8 mouse cellular contexts compared by ENCODE assay signal in genomic region chr5:35746910-35747309, GRCm38 (mm10). TPM values are rescaled to one million over a fixed set of nuclear protein-coding genes. Genes with fewer than 3 reads are reported as not detected.
DNase-seq lines count a peak whose midpoint lies in the region; ATAC-seq and TF ChIP-seq lines count a peak whose summit lies in the region.

No protein-coding gene starts in this region.

- TF ChIP-seq EP300 in heart, adult 2 months (IDR thresholded peaks at IDR 0.05; ENCODE audit: insufficient read depth, low read depth, low read length) = 0 out of 2 replicates have a peak, but pooled peaks have one; percentile 62
- no peak for TF ChIP-seq EP300 in heart, postnatal 0 days (IDR thresholded peaks at IDR 0.05; ENCODE audit: low read depth)
- TF ChIP-seq EP300 in stomach, postnatal 0 days (optimal IDR thresholded peaks at IDR 0.05) = no peak

- no peak; the same call in none of the 2 replicates for TF ChIP-seq CTCF in heart, adult 2 months (IDR thresholded peaks at IDR 0.05)
- peak; percentile 80 for TF ChIP-seq CTCF in heart, postnatal 0 days (IDR thresholded peaks at IDR 0.05; ENCODE audit: low read depth)
- TF ChIP-seq CTCF in stomach, postnatal 0 days (IDR thresholded peaks at IDR 0.05; ENCODE audit: low read depth) = peak; percentile 88

- peak; percentile 72 to 87 for DNase-seq in heart, adult 2 months
- no peak for DNase-seq in heart, embryonic 10.5 days (ENCODE audit: low spot score)
- no peak for DNase-seq in ES-E14 (ENCODE audit: low read depth, low spot score)
- DNase-seq in cerebellum, adult 8-10 months = peak; percentile 74
- no peak for DNase-seq in heart, postnatal 0 days (ENCODE audit: low spot score)
- peak; percentile 76 to 85 for DNase-seq in left cerebral cortex, adult 18-20 months (ENCODE audit: low spot score in 2 of 2)
- peak; percentile 73 for DNase-seq in stomach, postnatal 0 days (ENCODE audit: low spot score)

- intact Hi-C loops in heart, adult 2 months (cut with DNase I) = loop anchor here (1.0 to 2.0 kb wide), 2 partner anchors 18 to 111 kb away; no protein-coding TSS in a partner anchor

- H3K79me2 ChIP-seq in heart, adult 2 months (replicated peaks; ENCODE audit: control insufficient read depth, insufficient read depth, low read length) = no peaks in the 10 kb centered on the region

- in situ Hi-C loops in ES-E14 (cut with MboI; ENCODE audit: low sequenced_read_pairs in 2 of 2, unreplicated experiment in 2 of 2) = no loop called here

- ATAC-seq in heart, postnatal 0 days (ENCODE audit: insufficient read depth, low read depth) = no peak
- ATAC-seq in monocyte, adult 5-6 weeks (replicated peaks; ENCODE audit: insufficient number of reproducible peaks, low FRiP score, low TSS enrichment, poor library complexity, severe bottlenecking) = peak; percentile 69
- ATAC-seq in stomach, postnatal 0 days (ENCODE audit: low FRiP score, low TSS enrichment) = no peak

- peaks cover 20% of the 10 kb centered on the region for H3K4me1 ChIP-seq in heart, adult 2 months (ENCODE audit: control insufficient read depth, insufficient read depth, low read length)
- H3K4me1 ChIP-seq in heart, embryonic 10.5 days = no peaks in the 10 kb centered on the region
- H3K4me1 ChIP-seq in ES-E14 (ENCODE audit: control insufficient read depth in 2 of 2, insufficient read depth in 2 of 2, low read length in 2 of 2, poor library complexity in 1 of 2) = peaks cover 0 to 2% of the 10 kb centered on the region in 2 experiments; a peak in 1 of 4 replicates
- 0 out of 2 replicates have a peak, but pooled peaks cover 4% of the 10 kb centered on the region for H3K4me1 ChIP-seq in heart, postnatal 0 days (ENCODE audit: control insufficient read depth, insufficient read depth)
- no peaks in the 10 kb centered on the region for H3K4me1 ChIP-seq in stomach, postnatal 0 days (replicated peaks; ENCODE audit: control insufficient read depth, insufficient read depth)

- H3K4me2 ChIP-seq in heart, postnatal 0 days (ENCODE audit: low read depth, low read length) = no peak overlapping the region
- no peak overlapping the region for H3K4me2 ChIP-seq in stomach, postnatal 0 days (replicated peaks; ENCODE audit: low read depth)

- WGBS in heart, adult 2 months = 16% methylated on average over 4 of the region's 4 CpGs
- WGBS in heart, embryonic 10.5 days = 22% methylated on average over 4 of the region's 4 CpGs
- 22% methylated on average over 4 of the region's 4 CpGs for WGBS in heart, postnatal 0 days
- WGBS in stomach, postnatal 0 days = 26% methylated on average over 4 of the region's 4 CpGs

- no peak overlapping the region for H3K4me3 ChIP-seq in heart, adult 2 months
- no peak overlapping the region for H3K4me3 ChIP-seq in heart, embryonic 10.5 days
- H3K4me3 ChIP-seq in ES-E14 (ENCODE audit: insufficient read depth in 1 of 2, low read depth in 1 of 2, low read length in 2 of 2, poor library complexity in 1 of 2, severe bottlenecking in 1 of 2) = no peak overlapping the region
- no peak overlapping the region for H3K4me3 ChIP-seq in heart, postnatal 0 days (ENCODE audit: low read depth, low read length)
- H3K4me3 ChIP-seq in stomach, postnatal 0 days (ENCODE audit: low read depth, low read length) = no peak overlapping the region

- TF ChIP-seq POLR2A in heart, adult 2 months (IDR thresholded peaks at IDR 0.05; ENCODE audit: insufficient read depth, low read depth, low read length) = no peak

- H3K9ac ChIP-seq in heart, adult 2 months (ENCODE audit: low read depth, low read length) = no peak overlapping the region
- no peak overlapping the region for H3K9ac ChIP-seq in ES-E14 (ENCODE audit: insufficient read depth, low read depth, low read length, poor library complexity, severe bottlenecking)
- no peak overlapping the region for H3K9ac ChIP-seq in heart, postnatal 0 days (replicated peaks; ENCODE audit: low read depth, low read length)
- no peak overlapping the region for H3K9ac ChIP-seq in stomach, postnatal 0 days (ENCODE audit: low read length)

- H3K9me3 ChIP-seq in heart, embryonic 10.5 days = no peaks in the 10 kb centered on the region
- H3K9me3 ChIP-seq in ES-E14 (ENCODE audit: control insufficient read depth, insufficient read depth, low read depth, low read length) = no peaks in the 10 kb centered on the region
- no peaks in the 10 kb centered on the region for H3K9me3 ChIP-seq in heart, postnatal 0 days (replicated peaks; ENCODE audit: control insufficient read depth, low read length)
- no peaks in the 10 kb centered on the region for H3K9me3 ChIP-seq in stomach, postnatal 0 days (ENCODE audit: control insufficient read depth, low read length)

- no peaks in the 10 kb centered on the region for H3K36me3 ChIP-seq in heart, adult 2 months (ENCODE audit: control insufficient read depth, insufficient read depth, low read length)
- no peaks in the 10 kb centered on the region for H3K36me3 ChIP-seq in heart, embryonic 10.5 days
- H3K36me3 ChIP-seq in ES-E14 (ENCODE audit: control insufficient read depth, insufficient read depth, low read length, poor library complexity, severe bottlenecking) = no peaks in the 10 kb centered on the region
- H3K36me3 ChIP-seq in heart, postnatal 0 days (replicated peaks; ENCODE audit: control insufficient read depth, insufficient read depth, low read length) = no peaks in the 10 kb centered on the region
- H3K36me3 ChIP-seq in stomach, postnatal 0 days (ENCODE audit: control insufficient read depth, insufficient read depth, low read length) = no peaks in the 10 kb centered on the region

- no peaks in the 10 kb centered on the region for H3K27me3 ChIP-seq in heart, adult 2 months (ENCODE audit: control insufficient read depth, insufficient read depth, low read length)
- peaks cover 10% of the 10 kb centered on the region for H3K27me3 ChIP-seq in heart, embryonic 10.5 days (ENCODE audit: insufficient read depth, poor library complexity, severe bottlenecking)
- no peaks in the 10 kb centered on the region for H3K27me3 ChIP-seq in heart, postnatal 0 days (ENCODE audit: control insufficient read depth, insufficient read depth, low read length)
- no peaks in the 10 kb centered on the region for H3K27me3 ChIP-seq in stomach, postnatal 0 days (ENCODE audit: control insufficient read depth, insufficient read depth, low read length)

- peak overlapping the region; percentile 37 for H3K27ac ChIP-seq in heart, adult 2 months
- no peak overlapping the region for H3K27ac ChIP-seq in heart, embryonic 10.5 days
- no peak overlapping the region for H3K27ac ChIP-seq in ES-E14 (ENCODE audit: insufficient read depth, low read depth, low read length, poor library complexity, severe bottlenecking)
- H3K27ac ChIP-seq in heart, postnatal 0 days (ENCODE audit: low read depth) = no peak overlapping the region
- no peak overlapping the region for H3K27ac ChIP-seq in stomach, postnatal 0 days (replicated peaks)

TF ChIP-seq in ES-E14, 5 proteins besides CTCF, POLR2A, EP300 and RAD21:
- TF ChIP-seq ZNF384 (IDR thresholded peaks at IDR 0.05; ENCODE audit: low read depth, low read length) (no peak), CHD2 (IDR thresholded peaks at IDR 0.05; ENCODE audit: low read depth, low read length) (no peak), ZC3H11A (IDR thresholded peaks at IDR 0.05; ENCODE audit: borderline replicate concordance, low read depth, low read length) (peak; percentile 9; the same call in 1 of the 2 replicates)

RNA-seq across cellular contexts. Expression of gene Sh3tc1, which starts 7.1 kb away (rescaled TPM):
- 1 to 10 TPM; 5.7 to 7.2 TPM for total RNA-seq in heart, adult 2 months (2021)
- 6.3 and 6.8 TPM in 2 replicates for polyA plus RNA-seq in heart, adult 2 months (2012; rRNA removed)
- polyA plus RNA-seq in heart, embryonic 10.5 days (2016; fragmentation: Nextera tagmentation; extraction: Ambion mirVana) = 7.8 and 13.1 TPM in 2 replicates
- 5.1 and 5.9 TPM in 2 replicates for total RNA-seq in ES-E14 (2012; rRNA removed)
- 11.4 and 15.2 TPM in 2 replicates for total RNA-seq in heart, postnatal 0 days (2014; rRNA removed; ENCODE audit: low replicate concordance)
- polyA plus RNA-seq in heart, postnatal 0 days (2015; fragmentation: Nextera tagmentation; extraction: Ambion mirVana) = 6.8 and 9.4 TPM in 2 replicates
- 1 to 10 TPM; 2.4 to 2.6 TPM for total RNA-seq in left cerebral cortex, adult 18-20 months (2021)
- total RNA-seq in monocyte, adult 5-6 weeks (2017) = 8.3 to 17.8 TPM (median 12.1 TPM) in 3 replicates
- polyA plus RNA-seq in stomach, postnatal 0 days (2015; fragmentation: Nextera tagmentation; extraction: Ambion mirVana) = 2.8 and 3.2 TPM in 2 replicates

RNA-seq across cellular contexts. Expression of gene Ablim2, which starts 10.8 kb away (rescaled TPM):
- 10 to 100 TPM; 20.1 to 20.8 TPM for total RNA-seq in heart, adult 2 months (2021)
- polyA plus RNA-seq in heart, adult 2 months (2012; rRNA removed) = 32.7 and 41.0 TPM in 2 replicates
- 1.7 and 2.6 TPM in 2 replicates for polyA plus RNA-seq in heart, embryonic 10.5 days (2016; fragmentation: Nextera tagmentation; extraction: Ambion mirVana)
- 0.95 and 1.6 TPM in 2 replicates for total RNA-seq in ES-E14 (2012; rRNA removed)
- 10.9 and 22.1 TPM in 2 replicates for total RNA-seq in heart, postnatal 0 days (2014; rRNA removed; ENCODE audit: low replicate concordance)
- 8.3 and 8.8 TPM in 2 replicates for polyA plus RNA-seq in heart, postnatal 0 days (2015; fragmentation: Nextera tagmentation; extraction: Ambion mirVana)
- 100 to 1,000 TPM; 168 to 215 TPM for total RNA-seq in left cerebral cortex, adult 18-20 months (2021)
- 1.4 to 5.4 TPM in 2 of 3 replicates, not detected in the other for total RNA-seq in monocyte, adult 5-6 weeks (2017)
- 1.3 and 1.5 TPM in 2 replicates for polyA plus RNA-seq in stomach, postnatal 0 days (2015; fragmentation: Nextera tagmentation; extraction: Ambion mirVana)

Comparison
In these comparisons a context has a peak if more than half of its experiments do, and no peak if none do; other contexts are left out.
1. DNase-seq: peak in heart, adult 2 months (2 of 2), cerebellum, adult 8-10 months (single experiment), left cerebral cortex, adult 18-20 months (2 of 2) and stomach, postnatal 0 days (single experiment); none in heart, embryonic 10.5 days (single experiment), ES-E14 (single experiment) and heart, postnatal 0 days (single experiment).